Mouse (Mus musculus): Measurements from ENCODE around the gene Lsm6.

- TF ChIP-seq POLR2A (IDR thresholded peaks at IDR 0.05; ENCODE audit: control insufficient read depth, extremely low read depth, insufficient read depth, low read length, poor library complexity): no peak
- no peak for TF ChIP-seq CTCF (IDR thresholded peaks at IDR 0.05; ENCODE audit: borderline replicate concordance, control insufficient read depth, extremely low read depth, insufficient read depth, low read length, poor library complexity)
Observed at GRCm38 (mm10) chr8:78860789-78861188, 39.8 kb upstream of the Lsm6 start.

Data from thymus, adult 2 months (tissue).